Mouse (Mus musculus) kidney, postnatal 0 days (tissue): ENCODE results near the gene Gtf2a1l. TPM values are rescaled to one million over a fixed set of nuclear protein-coding genes. Genes with fewer than 3 reads are reported as not detected.
A peak's percentile ranks its signal among the peaks of the same experiment; 100 is the strongest.

Experiments
- ATAC-seq: fragments of 200-750 bp; cut with Nextera tagmentation; replicated peaks from 2 replicates; pipeline ENCODE4 v1.8.0; 2017; ENCODE audit warnings: low read depth, moderate number of reproducible peaks, moderate TSS enrichment, moderate library complexity; ENCODE audit not compliant: low FRiP score
- DNase-seq: peaks from one replicate; pipeline ENCODE4 v3.0.0-alpha.2; 2016; ENCODE audit warnings: low spot score
- H3K27ac ChIP-seq: fragments of 300-500 bp; sonication (generic); 2 replicates; pipeline ENCODE4 v1.5.1; 2014; ENCODE audit warnings: mild to moderate bottlenecking
- H3K27me3 ChIP-seq: fragments of 300-500 bp; sonication (generic); 2 replicates; pipeline ENCODE4 v1.6.1; 2014; ENCODE audit warnings: low read length, mixed read lengths; ENCODE audit not compliant: insufficient read depth
- H3K36me3 ChIP-seq: fragments of 300-500 bp; sonication (generic); 2 replicates; pipeline ENCODE4 v1.6.1; 2014; ENCODE audit warnings: low read length, mixed read lengths; ENCODE audit not compliant: insufficient read depth
- H3K4me1 ChIP-seq: fragments of 300-500 bp; sonication (generic); replicated peaks from 2 replicates; pipeline ENCODE4 v1.6.1; 2014; ENCODE audit warnings: antibody characterized with exemption, low read length, mixed read lengths; ENCODE audit not compliant: insufficient read depth
- H3K4me2 ChIP-seq: fragments of 300-500 bp; sonication (generic); 2 replicates; pipeline ENCODE4 v1.6.1; 2014; ENCODE audit warnings: mild to moderate bottlenecking, low read length, moderate library complexity, mixed read lengths
- H3K4me3 ChIP-seq: fragments of 300-500 bp; sonication (generic); replicated peaks from 2 replicates; pipeline ENCODE4 v1.5.1; 2014; ENCODE audit warnings: low read depth, low read length
- H3K9ac ChIP-seq: fragments of 300-500 bp; sonication (generic); 2 replicates; pipeline ENCODE4 v1.6.1; 2014; ENCODE audit warnings: low read depth, low read length
- H3K9me3 ChIP-seq: fragments of 300-500 bp; sonication (generic); replicated peaks from 2 replicates; pipeline ENCODE4 v1.6.1; 2016; ENCODE audit warnings: low read length, inconsistent platforms, mixed read lengths
- CTCF ChIP-seq: IDR thresholded peaks from 2 replicates; pipeline ENCODE4 v1.5.1; 2016; ENCODE audit warnings: antibody characterized with exemption, low read depth, mild to moderate bottlenecking, moderate library complexity
- WGBS: fragments of 180-500 bp; shearing (Covaris S2); extraction: QIAGEN DNeasy Blood & Tissue Kit; methylation state at CpG from one replicate; pipeline ENCODE4 v1.1.7; 2014; 5-methylcytosine and 5-hydroxymethylcytosine counted together
- polyA plus RNA-seq: library from polyadenylated mRNA; unstranded; fragments of >200 nt; fragmentation: Nextera tagmentation; extraction: Ambion mirVana; gene quantifications from 2 replicates; pipeline ENCODE4 v1.2.1, GENCODE M21; 2015

Gene Gtf2a1l
- polyA plus RNA-seq, 1 experiment from 2014 or later = not detected

GRCm38 (mm10) chr17:88626347-88626811 is 42.1 kb upstream of the Gtf2a1l start:
- ATAC-seq = peak; percentile 45
- Histone ChIP-seq H3K9me3 (no peaks in the 10 kb centered on the region), H3K9ac (peak overlapping the region; percentile 49; the same call in 1 of the 2 replicates), H3K4me2 (peak overlapping the region; percentile 47), H3K27me3 (no peaks in the 10 kb centered on the region), H3K36me3 (no peaks in the 10 kb centered on the region), H3K4me1 (peaks cover 28% of the 10 kb centered on the region), H3K27ac (peak overlapping the region; percentile 88), H3K4me3 (peak overlapping the region; percentile 23)
- TF ChIP-seq CTCF = no peak
- 11% methylated on average over 7 of the region's 7 CpGs for WGBS
- peak; percentile 96 for DNase-seq

- Histone ChIP-seq H3K9ac (peak overlapping the region; percentile 49; the same call in 1 of the 2 replicates), H3K9me3 (no peaks in the 10 kb centered on the region), H3K4me3 (peak overlapping the region; percentile 23), H3K36me3 (no peaks in the 10 kb centered on the region), H3K4me2 (peak overlapping the region; percentile 47), H3K4me1 (peaks cover 28% of the 10 kb centered on the region), H3K27ac (peak overlapping the region; percentile 88), H3K27me3 (no peaks in the 10 kb centered on the region)
- no peak for TF ChIP-seq CTCF
- ATAC-seq (peak; percentile 27; the same call in 1 of the 2 replicates), DNase-seq (peak; percentile 40)
- WGBS = 26% methylated on average over 7 of the region's 7 CpGs
Measured at GRCm38 (mm10) chr17:88627150-88627549, 41.3 kb upstream of the Gtf2a1l start.

GRCm38 (mm10) chr17:88628676-88629380 is 39.6 kb upstream of the Gtf2a1l start:
- Histone ChIP-seq H3K36me3 (no peaks in the 10 kb centered on the region), H3K9me3 (no peaks in the 10 kb centered on the region), H3K27me3 (no peaks in the 10 kb centered on the region), H3K4me2 (peak overlapping the region; percentile 47), H3K4me1 (peaks cover 28% of the 10 kb centered on the region), H3K4me3 (no peak overlapping the region), H3K27ac (peak overlapping the region; percentile 88), H3K9ac (0 out of 2 replicates have a peak overlapping the region, but pooled peaks have one; percentile 46)
- WGBS = 31% methylated on average over 10 of the region's 10 CpGs
- TF ChIP-seq CTCF = no peak
- ATAC-seq = peak; percentile 37
- DNase-seq = peak; percentile 92

- Histone ChIP-seq H3K4me3 (no peak overlapping the region), H3K4me2 (peak overlapping the region; percentile 47), H3K9ac (peak overlapping the region; percentile 46; the same call in 1 of the 2 replicates), H3K27ac (peak overlapping the region; percentile 88), H3K27me3 (no peaks in the 10 kb centered on the region), H3K36me3 (no peaks in the 10 kb centered on the region), H3K9me3 (no peaks in the 10 kb centered on the region), H3K4me1 (peaks cover 28% of the 10 kb centered on the region)
- 12% methylated on average over 4 of the region's 4 CpGs for WGBS
- DNase-seq = no peak
- peak; percentile 26 for ATAC-seq
- no peak for TF ChIP-seq CTCF
Measured at GRCm38 (mm10) chr17:88629381-88629759, 39.1 kb upstream of the Gtf2a1l start.

- Histone ChIP-seq H3K4me3 (no peak overlapping the region), H3K9ac (0 out of 2 replicates have a peak overlapping the region, but pooled peaks have one; percentile 2), H3K27ac (peak overlapping the region; percentile 88), H3K27me3 (no peaks in the 10 kb centered on the region), H3K4me2 (peak overlapping the region; percentile 8), H3K36me3 (no peaks in the 10 kb centered on the region), H3K9me3 (no peaks in the 10 kb centered on the region), H3K4me1 (peaks cover 28% of the 10 kb centered on the region)
- ATAC-seq (peak; percentile 29), DNase-seq (peak; percentile 80)
- TF ChIP-seq CTCF = peak; percentile 23; the same call in 1 of the 2 replicates
- 28% methylated on average over 11 of the region's 11 CpGs for WGBS
Measured at GRCm38 (mm10) chr17:88629931-88630553, 38.4 kb upstream of the Gtf2a1l start.

- ATAC-seq = no peak
- H3K4me2 ChIP-seq = 0 out of 2 replicates have a peak overlapping the region, but pooled peaks have one; percentile 8
- H3K27ac ChIP-seq = peak overlapping the region; percentile 88
- H3K27me3 ChIP-seq = no peaks in the 10 kb centered on the region
- WGBS = 60% methylated on average over 3 of the region's 3 CpGs
- H3K36me3 ChIP-seq = 0 out of 2 replicates have a peak, but pooled peaks cover 5% of the 10 kb centered on the region
- peaks cover 28% of the 10 kb centered on the region for H3K4me1 ChIP-seq
- no peak for TF ChIP-seq CTCF
- no peaks in the 10 kb centered on the region for H3K9me3 ChIP-seq
- DNase-seq = peak; percentile 40
- H3K9ac ChIP-seq = 0 out of 2 replicates have a peak overlapping the region, but pooled peaks have one; percentile 2
- no peak overlapping the region for H3K4me3 ChIP-seq
Measured at GRCm38 (mm10) chr17:88630554-88630948, 37.9 kb upstream of the Gtf2a1l start.
